Mouse (Mus musculus): ENCODE measurements around the gene Klhl31.

The Klhl31 gene

GRCm38 (mm10) chr9:77636450-77636951 lies at the start of gene Klhl31:
Gene Klhl31, plus strand, starts transcription at chr9:77636500.
- ATAC-seq (ENCODE audit: insufficient number of reproducible peaks, low FRiP score, low TSS enrichment) = no peak

GRCm38 (mm10) chr9:77586806-77587591 lies 49.3 kb upstream of the Klhl31 start:
- ATAC-seq (ENCODE audit: insufficient number of reproducible peaks, low FRiP score, low TSS enrichment) = no peak

- ATAC-seq (ENCODE audit: insufficient number of reproducible peaks, low FRiP score, low TSS enrichment) = no peak
Observed at GRCm38 (mm10) chr9:77587616-77588015, 48.7 kb upstream of the Klhl31 start.

GRCm38 (mm10) chr9:77589496-77589895 lies 46.8 kb upstream of the Klhl31 start:
- no peak for ATAC-seq (ENCODE audit: insufficient number of reproducible peaks, low FRiP score, low TSS enrichment)

GRCm38 (mm10) chr9:77592423-77592822 lies 43.9 kb upstream of the Klhl31 start:
- no peak for ATAC-seq (ENCODE audit: insufficient number of reproducible peaks, low FRiP score, low TSS enrichment)

- ATAC-seq (ENCODE audit: insufficient number of reproducible peaks, low FRiP score, low TSS enrichment) = no peak
Observed at GRCm38 (mm10) chr9:77595006-77595626, 41.2 kb upstream of the Klhl31 start.

DNA sequence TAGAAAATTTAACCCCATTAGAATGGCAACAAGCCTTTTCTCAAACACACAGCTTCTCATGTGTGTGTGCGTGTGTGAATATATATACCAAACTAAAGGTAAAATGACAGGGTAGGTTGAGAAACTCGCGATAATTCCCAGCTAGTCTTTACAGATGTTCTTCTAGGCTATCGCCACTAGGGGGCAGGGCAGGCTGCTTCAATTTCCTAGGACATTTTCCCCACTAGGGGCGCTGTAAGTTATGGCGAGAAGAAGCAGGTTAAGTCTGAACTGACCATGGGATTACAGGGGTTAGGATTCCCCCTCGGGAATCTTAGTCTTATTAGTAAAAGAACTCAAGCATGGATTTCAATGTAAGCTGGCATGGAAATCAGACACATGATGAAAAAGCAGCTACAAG lies 39.9 kb upstream of the Klhl31 start:
- 0 out of 2 replicates have a peak, but pooled peaks have one; percentile 64 for ATAC-seq (ENCODE audit: insufficient number of reproducible peaks, low FRiP score, low TSS enrichment)

DNA sequence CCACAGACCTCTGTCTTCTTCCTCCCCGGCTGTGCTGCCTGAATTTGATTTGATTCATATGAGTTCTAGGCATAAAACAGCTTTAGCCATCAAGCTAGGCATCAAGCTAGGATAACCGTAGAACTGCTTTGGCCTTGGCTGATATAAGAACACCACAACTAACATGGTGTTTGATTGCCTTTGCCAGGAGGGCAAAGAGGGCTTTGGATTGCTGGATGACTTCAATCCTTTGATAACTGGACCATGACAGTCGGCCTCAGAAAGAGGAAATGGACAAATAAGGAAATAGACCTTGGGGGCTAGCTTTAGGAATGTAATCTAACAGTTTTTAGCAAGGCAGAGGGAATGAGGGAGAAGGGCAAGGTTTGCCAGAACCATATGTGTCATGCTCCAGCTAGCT lies 37.7 kb upstream of the Klhl31 start:
- no peak for ATAC-seq (ENCODE audit: insufficient number of reproducible peaks, low FRiP score, low TSS enrichment)

DNA sequence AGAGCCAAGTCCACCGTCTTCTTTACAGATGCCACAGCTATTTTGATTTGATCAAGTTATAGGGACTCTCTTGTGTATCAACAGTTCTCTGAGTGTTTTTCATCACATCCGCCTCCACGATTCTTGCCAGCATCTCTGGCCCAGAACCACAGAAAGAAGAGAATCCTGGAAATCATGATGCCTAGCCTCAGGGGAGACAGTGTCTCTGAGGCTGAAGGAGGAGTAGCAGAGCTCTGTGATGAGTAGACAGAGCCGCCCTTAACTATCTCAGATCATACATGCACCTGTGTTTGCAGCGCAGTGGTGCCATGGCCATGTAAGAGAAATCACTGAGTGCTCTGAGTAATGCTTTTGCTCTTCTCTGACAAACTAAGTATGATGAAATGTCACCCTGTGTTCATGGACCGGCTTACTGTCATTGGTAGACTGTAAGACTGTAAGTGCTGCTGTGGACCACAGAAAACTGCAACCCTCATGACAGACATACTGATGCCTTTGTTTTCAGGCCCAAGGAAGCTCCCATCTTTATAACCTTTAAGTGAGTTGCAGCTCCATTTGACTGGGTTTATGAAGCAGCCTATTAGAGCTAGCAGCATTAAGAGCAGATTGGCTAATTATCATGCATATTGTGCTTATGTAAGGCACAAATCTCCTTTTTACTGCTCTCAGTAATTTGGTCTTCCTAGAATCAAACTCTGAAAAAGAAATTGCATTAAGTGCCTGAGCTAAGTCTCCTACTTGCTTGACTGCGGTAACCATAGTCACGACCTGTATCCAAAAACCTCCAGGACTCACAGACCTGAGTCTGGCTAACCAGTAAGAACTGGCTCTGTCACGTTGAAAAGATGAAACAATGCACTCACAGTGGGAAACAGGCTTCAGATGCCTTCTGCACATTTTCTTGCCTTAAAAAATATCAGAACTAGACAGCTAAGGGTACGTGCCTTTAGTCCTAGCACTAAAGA lies 33.7 kb upstream of the Klhl31 start:
- ATAC-seq (ENCODE audit: insufficient number of reproducible peaks, low FRiP score, low TSS enrichment) = no peak

- ATAC-seq (ENCODE audit: insufficient number of reproducible peaks, low FRiP score, low TSS enrichment) = no peak
Observed at GRCm38 (mm10) chr9:77603965-77604509, 32.3 kb upstream of the Klhl31 start.

DNA sequence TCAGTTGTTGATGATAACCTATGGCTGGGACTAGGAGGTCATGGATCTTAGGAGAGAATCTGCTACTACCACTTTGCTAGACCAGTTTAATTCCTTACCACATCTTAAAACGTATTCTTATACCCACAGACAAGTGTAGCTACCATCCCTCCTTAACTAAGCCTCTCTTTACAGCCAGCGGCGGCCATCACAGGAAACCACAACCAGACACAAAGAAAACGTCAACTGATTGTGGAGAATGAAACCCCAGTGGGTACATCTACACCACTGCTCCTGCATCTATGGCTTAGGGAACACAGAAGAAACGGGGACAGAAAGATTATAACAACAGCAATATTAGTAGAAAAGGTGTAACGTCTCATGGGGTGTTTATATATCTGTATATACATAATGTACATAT lies 29.0 kb upstream of the Klhl31 start:
- no peak for ATAC-seq (ENCODE audit: insufficient number of reproducible peaks, low FRiP score, low TSS enrichment)

DNA sequence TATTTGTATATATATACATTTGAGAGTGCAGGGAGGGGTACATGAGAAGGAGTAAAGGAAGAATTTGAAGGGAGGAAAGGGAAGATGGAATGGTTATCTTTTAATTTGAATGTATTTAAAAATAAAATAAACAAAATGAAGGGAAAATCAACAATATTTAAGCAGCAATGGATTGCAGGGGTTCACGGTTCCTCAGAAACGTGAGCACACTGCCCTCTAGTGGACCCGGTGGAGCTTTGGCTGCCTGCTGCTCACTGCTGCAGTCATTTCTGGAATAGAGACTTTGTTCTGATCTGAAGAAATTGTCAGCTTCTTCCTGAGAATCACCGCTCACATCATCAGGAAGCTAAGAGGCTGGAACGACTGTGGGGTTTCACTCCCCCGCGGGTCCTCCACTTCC lies 28.5 kb upstream of the Klhl31 start:
- ATAC-seq (ENCODE audit: insufficient number of reproducible peaks, low FRiP score, low TSS enrichment) = no peak

- ATAC-seq (ENCODE audit: insufficient number of reproducible peaks, low FRiP score, low TSS enrichment) = no peak
Observed at GRCm38 (mm10) chr9:77610811-77611210, 25.5 kb upstream of the Klhl31 start.

- no peak for ATAC-seq (ENCODE audit: insufficient number of reproducible peaks, low FRiP score, low TSS enrichment)
Observed at GRCm38 (mm10) chr9:77612349-77612748, 24.0 kb upstream of the Klhl31 start.

GRCm38 (mm10) chr9:77615868-77616267 lies 20.4 kb upstream of the Klhl31 start:
- ATAC-seq (ENCODE audit: insufficient number of reproducible peaks, low FRiP score, low TSS enrichment) = no peak

GRCm38 (mm10) chr9:77616796-77617195 lies 19.5 kb upstream of the Klhl31 start:
- no peak for ATAC-seq (ENCODE audit: insufficient number of reproducible peaks, low FRiP score, low TSS enrichment)

DNA sequence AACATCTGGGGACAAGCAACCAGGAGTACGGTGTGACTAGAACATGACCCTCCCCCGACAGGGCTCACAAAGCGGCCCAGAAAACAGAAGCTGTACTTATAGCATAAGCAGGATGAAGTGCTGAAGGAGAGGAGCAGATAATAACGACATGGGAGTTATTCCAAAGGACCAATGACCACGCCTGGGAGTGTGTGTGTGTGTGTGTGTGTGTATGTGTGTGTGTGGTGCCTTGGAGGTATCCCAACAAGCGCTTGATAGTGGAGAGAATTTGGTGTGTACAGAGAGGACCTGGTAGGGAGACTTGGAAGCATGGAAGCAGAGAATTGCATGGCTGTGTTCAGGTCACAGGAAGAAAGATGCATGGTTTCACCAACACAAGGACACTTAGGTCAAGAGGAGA lies 18.5 kb upstream of the Klhl31 start:
- no peak for ATAC-seq (ENCODE audit: insufficient number of reproducible peaks, low FRiP score, low TSS enrichment)

GRCm38 (mm10) chr9:77618392-77618791 lies 17.9 kb upstream of the Klhl31 start:
- no peak for ATAC-seq (ENCODE audit: insufficient number of reproducible peaks, low FRiP score, low TSS enrichment)

- no peak for ATAC-seq (ENCODE audit: insufficient number of reproducible peaks, low FRiP score, low TSS enrichment)
Observed at GRCm38 (mm10) chr9:77620077-77620476, 16.2 kb upstream of the Klhl31 start.

- ATAC-seq (ENCODE audit: insufficient number of reproducible peaks, low FRiP score, low TSS enrichment) = no peak
Observed at GRCm38 (mm10) chr9:77620482-77620881, 15.8 kb upstream of the Klhl31 start.
